Mouse (Mus musculus): ENCODE data around the gene Theg. TPM values are rescaled to one million over a fixed set of nuclear protein-coding genes. Genes with fewer than 3 reads are reported as not detected.

Theg gene
- polyA plus RNA-seq, 1 experiment from 2014 or later, result not detected

- H3K36me3 ChIP-seq, result peaks cover 79% of the 10 kb centered on the region
- DNase-seq (ENCODE audit: low spot score), result no peak
- WGBS, result 96% methylated on average over 5 of the region's 5 CpGs
These were observed 38.6 kb downstream of the Theg start for GRCm38 (mm10) chr10:79548546-79548945.

GRCm38 (mm10) chr10:79547148-79547675 is 39.9 kb downstream of the Theg start:
- H3K9me3 ChIP-seq (replicated peaks), result no peaks in the 10 kb centered on the region
- WGBS, result 78% methylated on average over 5 of the region's 5 CpGs
- no peaks in the 10 kb centered on the region for H3K27me3 ChIP-seq (ENCODE audit: low read depth, poor library complexity, severe bottlenecking)
- 0 out of 2 replicates have a peak overlapping the region, but pooled peaks have one; percentile 11 for H3K27ac ChIP-seq
- H3K4me1 ChIP-seq, result peaks cover 6% of the 10 kb centered on the region
- peaks cover 93% of the 10 kb centered on the region for H3K36me3 ChIP-seq
- H3K4me3 ChIP-seq, result no peak overlapping the region
- DNase-seq (ENCODE audit: low spot score), result no peak

More at GRCm38 (mm10) chr10:79548546-79548945, 38.6 kb downstream of the Theg start:
- no peaks in the 10 kb centered on the region for H3K27me3 ChIP-seq (ENCODE audit: low read depth, poor library complexity, severe bottlenecking)
- no peak overlapping the region for H3K27ac ChIP-seq
- no peaks in the 10 kb centered on the region for H3K9me3 ChIP-seq (replicated peaks)
- H3K4me1 ChIP-seq, result peaks cover 19% of the 10 kb centered on the region
- no peak overlapping the region for H3K4me3 ChIP-seq

GRCm38 (mm10) chr10:79546483-79546882 is 40.6 kb downstream of the Theg start:
- Histone ChIP-seq H3K9me3 (replicated peaks) (no peaks in the 10 kb centered on the region), H3K27me3 (ENCODE audit: low read depth, poor library complexity, severe bottlenecking) (no peaks in the 10 kb centered on the region), H3K36me3 (peaks cover 100% of the 10 kb centered on the region), H3K4me3 (no peak overlapping the region), H3K27ac (no peak overlapping the region), H3K4me1 (0 out of 2 replicates have a peak, but pooled peaks cover 5% of the 10 kb centered on the region)
- DNase-seq (ENCODE audit: low spot score), result no peak
- 96% methylated on average over 11 of the region's 11 CpGs for WGBS

- H3K27ac ChIP-seq, result no peak overlapping the region
- H3K9me3 ChIP-seq (replicated peaks), result no peaks in the 10 kb centered on the region
- H3K27me3 ChIP-seq (ENCODE audit: low read depth, poor library complexity, severe bottlenecking), result no peaks in the 10 kb centered on the region
- DNase-seq (ENCODE audit: low spot score), result no peak
- H3K4me1 ChIP-seq, result 0 out of 2 replicates have a peak, but pooled peaks cover 5% of the 10 kb centered on the region
- 95% methylated on average over 12 of the region's 12 CpGs for WGBS
- peaks cover 100% of the 10 kb centered on the region for H3K36me3 ChIP-seq
- no peak overlapping the region for H3K4me3 ChIP-seq
These were observed 41.2 kb downstream of the Theg start for GRCm38 (mm10) chr10:79545891-79546290.

- no peak overlapping the region for H3K27ac ChIP-seq
- no peaks in the 10 kb centered on the region for H3K9me3 ChIP-seq (replicated peaks)
- H3K4me3 ChIP-seq, result no peak overlapping the region
- WGBS, result 91% methylated on average over 5 of the region's 5 CpGs
- H3K27me3 ChIP-seq (ENCODE audit: low read depth, poor library complexity, severe bottlenecking), result no peaks in the 10 kb centered on the region
- DNase-seq (ENCODE audit: low spot score), result no peak
- H3K36me3 ChIP-seq, result peaks cover 100% of the 10 kb centered on the region
- H3K4me1 ChIP-seq, result 0 out of 2 replicates have a peak, but pooled peaks cover 5% of the 10 kb centered on the region
These were observed 42.5 kb downstream of the Theg start for GRCm38 (mm10) chr10:79544631-79545030.

- 84% methylated on average over 9 of the region's 9 CpGs for WGBS
- no peaks in the 10 kb centered on the region for H3K9me3 ChIP-seq (replicated peaks)
- no peak overlapping the region for H3K4me3 ChIP-seq
- H3K27ac ChIP-seq, result no peak overlapping the region
- 0 out of 2 replicates have a peak, but pooled peaks cover 5% of the 10 kb centered on the region for H3K4me1 ChIP-seq
- no peaks in the 10 kb centered on the region for H3K27me3 ChIP-seq (ENCODE audit: low read depth, poor library complexity, severe bottlenecking)
- DNase-seq (ENCODE audit: low spot score), result no peak
- H3K36me3 ChIP-seq, result peaks cover 100% of the 10 kb centered on the region
These were observed 43.1 kb downstream of the Theg start for GRCm38 (mm10) chr10:79543884-79544597.

- Histone ChIP-seq H3K36me3 (peaks cover 95% of the 10 kb centered on the region), H3K9me3 (replicated peaks) (no peaks in the 10 kb centered on the region), H3K4me3 (no peak overlapping the region), H3K27me3 (ENCODE audit: low read depth, poor library complexity, severe bottlenecking) (no peaks in the 10 kb centered on the region), H3K4me1 (0 out of 2 replicates have a peak, but pooled peaks cover 1% of the 10 kb centered on the region), H3K27ac (no peak overlapping the region)
- 95% methylated on average over 11 of the region's 11 CpGs for WGBS
- no peak for DNase-seq (ENCODE audit: low spot score)
These were observed 45.0 kb downstream of the Theg start for GRCm38 (mm10) chr10:79542171-79542570.

GRCm38 (mm10) chr10:79541522-79541921 is 45.6 kb downstream of the Theg start:
- Histone ChIP-seq H3K36me3 (peaks cover 89% of the 10 kb centered on the region), H3K4me1 (no peaks in the 10 kb centered on the region), H3K27ac (no peak overlapping the region), H3K27me3 (ENCODE audit: low read depth, poor library complexity, severe bottlenecking) (no peaks in the 10 kb centered on the region), H3K9me3 (replicated peaks) (no peaks in the 10 kb centered on the region), H3K4me3 (no peak overlapping the region; the same call in 1 of the 2 replicates)
- 89% methylated on average over 15 of the region's 15 CpGs for WGBS
- DNase-seq (ENCODE audit: low spot score), result no peak

GRCm38 (mm10) chr10:79540746-79541145 is 46.4 kb downstream of the Theg start:
- no peaks in the 10 kb centered on the region for H3K9me3 ChIP-seq (replicated peaks)
- no peak overlapping the region for H3K4me3 ChIP-seq
- peaks cover 81% of the 10 kb centered on the region for H3K36me3 ChIP-seq
- no peaks in the 10 kb centered on the region for H3K27me3 ChIP-seq (ENCODE audit: low read depth, poor library complexity, severe bottlenecking)
- WGBS, result 94% methylated on average over 11 of the region's 11 CpGs
- H3K27ac ChIP-seq, result no peak overlapping the region
- no peaks in the 10 kb centered on the region for H3K4me1 ChIP-seq
- DNase-seq (ENCODE audit: low spot score), result no peak

GRCm38 (mm10) chr10:79539701-79540495 is 47.2 kb downstream of the Theg start:
- H3K9me3 ChIP-seq (replicated peaks), result no peaks in the 10 kb centered on the region
- peaks cover 72% of the 10 kb centered on the region for H3K36me3 ChIP-seq
- H3K4me3 ChIP-seq, result no peak overlapping the region
- H3K27me3 ChIP-seq (ENCODE audit: low read depth, poor library complexity, severe bottlenecking), result no peaks in the 10 kb centered on the region
- no peak overlapping the region for H3K27ac ChIP-seq
- no peaks in the 10 kb centered on the region for H3K4me1 ChIP-seq
- WGBS, result 94% methylated on average over 16 of the region's 16 CpGs
- no peak for DNase-seq (ENCODE audit: low spot score)

- H3K9me3 ChIP-seq (replicated peaks), result no peaks in the 10 kb centered on the region
- DNase-seq (ENCODE audit: low spot score), result no peak
- no peak overlapping the region for H3K4me3 ChIP-seq
- H3K4me1 ChIP-seq, result peaks cover 4% of the 10 kb centered on the region
- no peak overlapping the region for H3K27ac ChIP-seq
- peaks cover 62% of the 10 kb centered on the region for H3K36me3 ChIP-seq
- 83% methylated on average over 4 of the region's 4 CpGs for WGBS
- no peaks in the 10 kb centered on the region for H3K27me3 ChIP-seq (ENCODE audit: low read depth, poor library complexity, severe bottlenecking)
These were observed 48.3 kb downstream of the Theg start for GRCm38 (mm10) chr10:79538873-79539272.

GRCm38 (mm10) chr10:79538323-79538722 is 48.8 kb downstream of the Theg start:
- Histone ChIP-seq H3K4me3 (no peak overlapping the region), H3K4me1 (peaks cover 9% of the 10 kb centered on the region), H3K36me3 (peaks cover 57% of the 10 kb centered on the region), H3K27ac (no peak overlapping the region), H3K27me3 (ENCODE audit: low read depth, poor library complexity, severe bottlenecking) (no peaks in the 10 kb centered on the region), H3K9me3 (replicated peaks) (no peaks in the 10 kb centered on the region)
- DNase-seq (ENCODE audit: low spot score), result no peak
- 92% methylated on average over 3 of the region's 3 CpGs for WGBS

GRCm38 (mm10) chr10:79537781-79538180 is 49.4 kb downstream of the Theg start:
- Histone ChIP-seq H3K36me3 (peaks cover 51% of the 10 kb centered on the region), H3K4me1 (peaks cover 15% of the 10 kb centered on the region)
- DNase-seq (ENCODE audit: low spot score), result no peak

More at GRCm38 (mm10) chr10:79537781-79538180, 49.4 kb downstream of the Theg start:
- Histone ChIP-seq H3K27ac (no peak overlapping the region), H3K27me3 (ENCODE audit: low read depth, poor library complexity, severe bottlenecking) (no peaks in the 10 kb centered on the region), H3K4me3 (no peak overlapping the region), H3K9me3 (replicated peaks) (no peaks in the 10 kb centered on the region)
- 89% methylated on average over 2 of the region's 2 CpGs for WGBS
